Mouse (Mus musculus) ES-Bruce4 (cell line): Measurements from ENCODE around the gene Stx11.

Experiments
- CTCF ChIP-seq: IDR thresholded peaks from one replicate; pipeline ENCODE4 v1.8.1; 2011; ENCODE audit warnings: low read depth, low read length
- EP300 ChIP-seq: IDR thresholded peaks from 2 replicates; pipeline ENCODE4 v1.6.1; 2011; ENCODE audit warnings: low read depth, low read length; ENCODE audit not compliant: insufficient read depth
- POLR2A ChIP-seq: IDR thresholded peaks from one replicate; pipeline ENCODE4 v1.8.1; 2011; ENCODE audit warnings: low read length; ENCODE audit not compliant: insufficient read depth

DNA sequence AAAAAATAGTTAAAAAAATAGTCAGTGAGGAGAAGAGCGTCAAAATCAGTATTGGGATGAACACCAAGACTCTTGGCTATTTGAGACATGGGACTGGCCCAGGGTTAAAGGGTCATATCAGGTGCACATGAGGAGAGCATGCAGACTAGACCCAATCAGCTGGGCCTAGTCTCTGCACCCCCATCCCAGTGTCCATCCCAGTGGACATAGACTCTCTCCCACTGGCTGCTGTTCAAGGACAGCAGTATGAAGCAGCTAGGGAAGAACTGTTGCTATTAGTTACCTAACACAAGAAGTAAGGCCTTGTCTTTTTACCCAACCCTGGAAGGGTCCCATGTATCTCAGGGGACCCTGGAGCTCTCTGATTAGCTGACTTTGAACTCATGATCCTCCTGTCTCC is 49.9 kb downstream of the Stx11 start:
- TF ChIP-seq CTCF = no peak
- no peak for TF ChIP-seq EP300
- TF ChIP-seq POLR2A = no peak
